Mouse (Mus musculus): ENCODE measurements around the gene Il15. TPM values are rescaled to one million over a fixed set of nuclear protein-coding genes. Genes with fewer than 3 reads are reported as not detected.

Gene Il15
- polyA plus RNA-seq, 1 experiment = 21.8 TPM

DNA sequence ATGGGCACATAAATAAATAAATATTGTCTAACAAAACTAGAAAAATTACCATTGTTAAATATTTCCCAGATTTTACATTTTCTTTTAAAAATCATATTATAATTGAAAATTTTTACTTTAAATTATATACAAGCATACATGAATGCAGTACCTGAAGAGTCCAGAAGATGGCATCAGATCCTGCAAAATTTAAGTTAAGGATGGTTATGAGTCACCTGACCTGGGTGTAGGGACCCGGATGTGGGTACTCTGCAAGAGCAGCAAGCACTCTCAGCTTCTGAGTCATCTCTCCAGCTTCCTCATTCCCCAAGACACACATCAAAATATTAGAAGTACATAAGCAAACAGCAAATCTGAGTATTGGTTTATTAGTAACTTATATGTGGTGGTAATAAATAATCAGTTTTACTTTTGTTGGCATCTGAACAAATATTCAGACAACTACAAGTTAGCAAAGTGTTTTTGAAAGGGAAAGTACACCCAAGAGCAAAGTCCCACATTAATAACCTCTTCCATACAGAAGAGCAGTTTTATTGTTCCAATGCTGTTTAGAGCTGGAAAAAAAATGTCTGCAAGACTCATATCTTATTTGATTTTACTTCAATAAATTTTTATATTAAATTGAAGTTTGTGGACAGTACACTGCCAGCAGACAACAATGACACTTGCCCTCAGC is 51.6 kb downstream of the Il15 start:
- 39% methylated on average over 1 of the region's 1 CpGs for WGBS
- Histone ChIP-seq H3K4me3 (replicated peaks; ENCODE audit: control insufficient read depth, low read depth, low read length) (no peak overlapping the region), H3K4me1 (ENCODE audit: control insufficient read depth, insufficient read depth, low read length) (no peaks in the 10 kb centered on the region), H3K27ac (ENCODE audit: control insufficient read depth, insufficient read depth, low read depth, low read length, poor library complexity) (no peak overlapping the region)
- TF ChIP-seq POLR2A (IDR thresholded peaks at IDR 0.05; ENCODE audit: borderline replicate concordance, control insufficient read depth, low read depth, low read length) = no peak
- TF ChIP-seq CTCF (IDR thresholded peaks at IDR 0.05; ENCODE audit: control insufficient read depth, insufficient read depth, low read length) = no peak

DNA sequence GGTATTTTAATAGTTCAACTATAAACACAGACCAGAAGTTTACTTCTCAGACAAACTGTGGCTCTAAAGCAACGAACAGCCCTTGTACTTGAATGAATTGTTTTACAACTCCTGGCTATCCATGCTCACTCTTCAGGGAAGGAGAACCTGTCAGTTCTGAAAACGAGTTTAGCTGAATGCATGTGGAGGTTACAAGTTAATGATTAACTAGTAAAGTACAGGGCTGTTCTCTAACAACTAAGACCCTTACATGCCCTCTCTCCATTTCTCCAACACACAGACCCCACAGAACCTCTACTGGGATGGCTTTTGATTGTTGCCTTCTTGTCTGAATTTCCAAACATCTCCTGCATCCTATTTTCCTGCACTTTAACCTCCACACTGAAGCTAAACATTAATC is 53.7 kb downstream of the Il15 start:
- H3K27ac ChIP-seq (ENCODE audit: control insufficient read depth, insufficient read depth, low read depth, low read length, poor library complexity) = no peak overlapping the region
- TF ChIP-seq POLR2A (IDR thresholded peaks at IDR 0.05; ENCODE audit: borderline replicate concordance, control insufficient read depth, low read depth, low read length) (no peak), CTCF (IDR thresholded peaks at IDR 0.05; ENCODE audit: control insufficient read depth, insufficient read depth, low read length) (no peak)
- no peak overlapping the region for H3K4me3 ChIP-seq (replicated peaks; ENCODE audit: control insufficient read depth, low read depth, low read length)
- H3K4me1 ChIP-seq (ENCODE audit: control insufficient read depth, insufficient read depth, low read length) = no peaks in the 10 kb centered on the region
- 66% methylated on average over 2 of the region's 2 CpGs for WGBS

DNA sequence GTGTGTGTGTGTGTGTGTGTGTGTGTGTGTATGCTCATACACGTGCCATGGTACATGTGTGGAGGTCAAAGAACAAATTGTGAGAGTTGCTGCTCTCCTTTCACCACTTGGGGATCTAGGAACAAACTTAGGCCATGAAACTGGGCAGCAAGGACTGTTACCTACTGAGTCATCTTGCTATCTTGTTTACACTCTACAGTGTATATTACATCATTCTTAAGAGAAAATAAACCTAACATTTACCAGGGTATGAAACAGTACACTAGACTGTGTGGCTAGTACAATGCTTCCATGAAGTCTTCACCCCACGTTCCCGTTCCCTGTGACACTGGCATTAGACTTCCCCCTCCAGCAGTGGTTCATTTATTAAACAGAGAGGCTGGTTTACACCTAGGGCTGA is 56.5 kb downstream of the Il15 start:
- TF ChIP-seq POLR2A (IDR thresholded peaks at IDR 0.05; ENCODE audit: borderline replicate concordance, control insufficient read depth, low read depth, low read length) (no peak), CTCF (IDR thresholded peaks at IDR 0.05; ENCODE audit: control insufficient read depth, insufficient read depth, low read length) (no peak)
- Histone ChIP-seq H3K4me1 (ENCODE audit: control insufficient read depth, insufficient read depth, low read length) (no peaks in the 10 kb centered on the region), H3K4me3 (replicated peaks; ENCODE audit: control insufficient read depth, low read depth, low read length) (no peak overlapping the region), H3K27ac (ENCODE audit: control insufficient read depth, insufficient read depth, low read depth, low read length, poor library complexity) (no peak overlapping the region)
- WGBS = 74% methylated on average over 3 of the region's 3 CpGs

DNA sequence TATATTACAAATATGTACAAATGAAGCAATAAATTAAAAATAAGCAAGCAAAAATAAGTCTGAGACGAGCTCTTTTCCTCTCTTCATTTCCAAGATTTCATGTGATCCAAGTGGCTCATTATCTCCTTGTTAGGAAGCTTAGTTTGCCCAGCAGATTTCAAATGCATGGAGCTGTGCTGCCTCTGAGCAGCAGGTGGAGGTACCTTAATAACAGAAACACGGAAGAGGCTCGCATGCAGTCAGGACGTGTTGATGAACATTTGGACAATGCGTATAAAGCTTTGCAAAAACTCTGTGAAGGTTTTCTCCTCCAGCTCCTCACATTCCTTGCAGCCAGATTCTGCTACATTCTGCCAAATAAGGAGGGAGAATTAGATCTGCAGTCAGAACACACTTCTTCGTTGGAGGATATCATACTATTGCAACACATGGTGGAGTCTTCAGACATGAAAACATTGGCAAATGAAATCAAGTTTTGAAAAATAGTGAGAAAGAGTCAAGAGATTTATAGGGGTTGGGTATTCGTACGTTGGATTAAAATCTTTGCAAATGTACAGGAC is 71.3 kb downstream of the Il15 start:
- no peak for TF ChIP-seq CTCF (IDR thresholded peaks at IDR 0.05; ENCODE audit: control insufficient read depth, insufficient read depth, low read length)
- TF ChIP-seq POLR2A (IDR thresholded peaks at IDR 0.05; ENCODE audit: borderline replicate concordance, control insufficient read depth, low read depth, low read length) = no peak
- Histone ChIP-seq H3K4me1 (ENCODE audit: control insufficient read depth, insufficient read depth, low read length) (no peaks in the 10 kb centered on the region), H3K4me3 (replicated peaks; ENCODE audit: control insufficient read depth, low read depth, low read length) (no peak overlapping the region), H3K27ac (ENCODE audit: control insufficient read depth, insufficient read depth, low read depth, low read length, poor library complexity) (no peak overlapping the region)
- 81% methylated on average over 8 of the region's 8 CpGs for WGBS

GRCm38 (mm10) chr8:82327986-82328652 is 74.9 kb downstream of the Il15 start:
- Histone ChIP-seq H3K4me3 (replicated peaks; ENCODE audit: control insufficient read depth, low read depth, low read length) (no peak overlapping the region), H3K27ac (ENCODE audit: control insufficient read depth, insufficient read depth, low read depth, low read length, poor library complexity) (no peak overlapping the region), H3K4me1 (ENCODE audit: control insufficient read depth, insufficient read depth, low read length) (no peaks in the 10 kb centered on the region)
- WGBS = 60% methylated on average over 2 of the region's 2 CpGs
- TF ChIP-seq POLR2A (IDR thresholded peaks at IDR 0.05; ENCODE audit: borderline replicate concordance, control insufficient read depth, low read depth, low read length) = no peak
- TF ChIP-seq CTCF (IDR thresholded peaks at IDR 0.05; ENCODE audit: control insufficient read depth, insufficient read depth, low read length) = no peak

- TF ChIP-seq CTCF (IDR thresholded peaks at IDR 0.05; ENCODE audit: control insufficient read depth, insufficient read depth, low read length) (no peak), POLR2A (IDR thresholded peaks at IDR 0.05; ENCODE audit: borderline replicate concordance, control insufficient read depth, low read depth, low read length) (no peak)
- WGBS = 51% methylated on average over 1 of the region's 1 CpGs
- no peak overlapping the region for H3K27ac ChIP-seq (ENCODE audit: control insufficient read depth, insufficient read depth, low read depth, low read length, poor library complexity)
- H3K4me1 ChIP-seq (ENCODE audit: control insufficient read depth, insufficient read depth, low read length) = no peaks in the 10 kb centered on the region
- H3K4me3 ChIP-seq (replicated peaks; ENCODE audit: control insufficient read depth, low read depth, low read length) = no peak overlapping the region
Observed at GRCm38 (mm10) chr8:82326061-82326460, 77.0 kb downstream of the Il15 start.

GRCm38 (mm10) chr8:82325586-82325985 is 77.4 kb downstream of the Il15 start:
- no peaks in the 10 kb centered on the region for H3K4me1 ChIP-seq (ENCODE audit: control insufficient read depth, insufficient read depth, low read length)
- no peak overlapping the region for H3K27ac ChIP-seq (ENCODE audit: control insufficient read depth, insufficient read depth, low read depth, low read length, poor library complexity)
- TF ChIP-seq POLR2A (IDR thresholded peaks at IDR 0.05; ENCODE audit: borderline replicate concordance, control insufficient read depth, low read depth, low read length) (no peak), CTCF (IDR thresholded peaks at IDR 0.05; ENCODE audit: control insufficient read depth, insufficient read depth, low read length) (no peak)
- WGBS = 69% methylated on average over 6 of the region's 6 CpGs
- H3K4me3 ChIP-seq (replicated peaks; ENCODE audit: control insufficient read depth, low read depth, low read length) = no peak overlapping the region

DNA sequence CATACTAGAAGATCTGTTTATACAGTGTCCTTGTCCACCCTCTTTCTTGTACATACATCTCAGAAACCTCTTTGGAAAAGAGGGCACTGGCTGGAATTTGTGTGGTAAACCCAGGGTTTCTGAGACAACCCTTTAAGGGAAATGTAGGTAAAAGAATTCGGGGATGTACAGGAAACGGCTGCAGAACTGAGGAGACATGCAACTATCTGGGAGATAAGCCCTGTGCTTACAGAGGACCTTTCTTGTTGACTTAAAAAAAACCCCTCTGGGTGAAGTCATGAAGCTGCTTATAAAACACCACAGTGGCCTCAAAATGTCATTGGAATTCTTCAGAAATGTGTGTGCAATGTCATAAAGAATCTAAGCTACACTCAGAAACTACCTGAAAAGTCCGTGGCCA is 85.6 kb downstream of the Il15 start:
- Histone ChIP-seq H3K4me1 (ENCODE audit: control insufficient read depth, insufficient read depth, low read length) (no peaks in the 10 kb centered on the region), H3K4me3 (replicated peaks; ENCODE audit: control insufficient read depth, low read depth, low read length) (no peak overlapping the region), H3K27ac (ENCODE audit: control insufficient read depth, insufficient read depth, low read depth, low read length, poor library complexity) (no peak overlapping the region)
- WGBS = 73% methylated on average over 3 of the region's 3 CpGs
- TF ChIP-seq POLR2A (IDR thresholded peaks at IDR 0.05; ENCODE audit: borderline replicate concordance, control insufficient read depth, low read depth, low read length) = no peak
- no peak for TF ChIP-seq CTCF (IDR thresholded peaks at IDR 0.05; ENCODE audit: control insufficient read depth, insufficient read depth, low read length)
